Mouse (Mus musculus) mature B cell (primary cell): ENCODE data around the gene Slc35c2.

ENCODE experiments used
- in situ Hi-C: fragments of 300-500 bp; cut with MboI; formaldehyde crosslinking; loops from 2 replicates; pipeline ENCODE4 v1.14.3; 2019

Gene Slc35c2

DNA sequence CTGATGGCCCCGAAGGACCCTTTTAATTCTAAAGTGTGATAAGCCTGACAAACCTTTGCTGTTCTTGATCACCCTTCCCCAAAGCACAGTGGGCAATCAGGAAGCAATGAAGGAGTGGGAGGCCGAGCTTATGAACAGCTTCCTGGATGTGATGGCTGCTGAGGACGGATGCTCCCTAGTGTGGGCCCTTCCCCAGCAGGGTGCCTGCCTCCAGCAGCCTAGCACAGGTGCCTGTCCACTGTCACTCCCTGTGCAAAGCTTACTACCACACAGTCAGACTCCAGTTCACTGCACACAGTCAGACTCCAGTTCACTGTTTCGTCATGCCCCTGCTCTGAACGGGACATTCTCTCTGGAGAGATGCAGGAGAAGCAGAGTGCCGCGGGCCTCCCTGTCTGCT lies 24.7 kb upstream of the Slc35c2 start:
- in situ Hi-C loops: no loop called here

DNA sequence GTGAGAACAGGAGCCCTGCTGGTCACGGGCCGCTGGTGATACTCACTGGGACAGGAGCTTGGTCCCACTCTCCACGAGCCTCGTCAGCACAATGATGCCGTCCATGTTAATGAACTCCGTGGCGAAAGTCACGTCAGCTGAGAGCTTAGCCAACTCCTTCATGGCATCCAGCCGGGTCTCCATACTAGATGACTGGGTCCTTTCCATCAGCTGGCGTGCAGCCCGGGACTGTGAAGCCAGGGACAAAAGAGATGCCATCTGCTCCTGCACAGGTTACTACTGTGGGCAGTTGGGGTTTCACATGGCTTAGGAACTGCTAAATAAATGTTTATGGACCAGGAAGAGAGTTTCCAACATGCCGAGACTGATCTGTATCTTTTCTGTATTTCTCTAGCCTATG lies 23.9 kb upstream of the Slc35c2 start:
- in situ Hi-C loops: no loop called here

DNA sequence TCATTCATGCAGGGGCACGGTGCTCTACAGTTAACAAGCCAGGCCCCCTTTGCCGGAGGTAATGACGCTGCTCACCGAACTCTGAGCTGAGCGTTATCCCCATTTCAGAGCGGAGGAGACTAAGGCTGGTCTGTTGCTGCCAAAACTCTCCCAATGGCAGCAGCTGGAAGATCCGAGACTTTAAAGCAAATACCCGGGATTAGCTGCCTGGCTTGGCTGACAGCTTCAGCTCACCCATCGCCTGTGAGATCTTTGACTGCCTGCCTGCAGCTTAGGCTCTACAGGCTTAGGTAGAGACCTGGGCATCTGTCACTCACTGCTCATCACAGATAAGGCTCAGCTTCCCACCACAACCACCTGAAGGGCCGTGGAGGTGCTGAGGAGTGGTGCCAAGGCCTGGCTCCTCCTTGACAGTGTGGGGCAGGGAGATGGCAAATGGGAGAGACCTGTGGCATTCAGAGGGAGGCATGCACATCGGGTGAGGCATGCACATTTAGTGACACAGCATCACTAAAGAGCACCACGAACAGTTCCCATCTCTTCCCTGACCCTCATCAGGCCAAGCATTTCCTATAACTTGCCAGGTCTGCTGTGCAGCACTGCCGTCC lies 23.3 kb upstream of the Slc35c2 start:
- in situ Hi-C loops: no loop called here

DNA sequence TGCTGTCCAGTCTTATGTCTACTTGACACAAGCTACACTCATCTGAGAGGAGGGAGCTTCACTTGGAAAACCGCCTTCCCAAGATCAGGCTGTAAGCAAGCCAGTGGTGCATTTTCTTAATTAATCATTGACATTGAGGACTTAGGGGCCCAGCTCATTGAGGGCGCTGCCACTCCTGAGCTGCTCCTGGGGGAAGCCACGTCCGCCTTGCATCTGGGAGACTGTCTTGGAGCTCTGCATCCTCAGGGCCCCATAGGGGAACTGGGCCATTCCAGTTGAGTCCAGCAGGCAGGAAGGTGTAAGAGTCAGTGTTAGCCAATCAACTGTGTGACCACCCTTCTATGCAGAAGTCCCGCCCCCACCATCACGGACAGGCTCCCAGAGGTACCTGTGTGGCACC lies 20.1 kb upstream of the Slc35c2 start:
- in situ Hi-C loops: no loop called here

DNA sequence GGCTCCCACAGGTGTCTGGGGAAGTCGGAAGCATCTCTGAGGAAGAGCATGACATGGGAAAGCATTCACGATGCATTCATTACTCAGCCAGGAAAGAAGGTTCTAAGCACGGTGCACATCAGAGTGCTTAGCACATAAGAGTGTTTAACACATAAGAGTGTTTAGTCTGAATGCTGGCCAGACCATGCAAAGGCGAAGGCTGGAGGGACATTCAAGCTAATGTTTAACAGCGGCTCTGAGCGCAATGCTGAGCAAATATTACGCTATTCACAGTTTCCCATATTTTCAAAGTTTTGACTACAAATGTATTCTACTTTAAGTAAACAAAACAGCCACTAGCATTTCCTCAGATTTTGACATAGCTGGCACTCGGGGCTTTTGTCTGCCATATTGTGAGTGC lies 17.8 kb upstream of the Slc35c2 start:
- in situ Hi-C loops: no loop called here

DNA sequence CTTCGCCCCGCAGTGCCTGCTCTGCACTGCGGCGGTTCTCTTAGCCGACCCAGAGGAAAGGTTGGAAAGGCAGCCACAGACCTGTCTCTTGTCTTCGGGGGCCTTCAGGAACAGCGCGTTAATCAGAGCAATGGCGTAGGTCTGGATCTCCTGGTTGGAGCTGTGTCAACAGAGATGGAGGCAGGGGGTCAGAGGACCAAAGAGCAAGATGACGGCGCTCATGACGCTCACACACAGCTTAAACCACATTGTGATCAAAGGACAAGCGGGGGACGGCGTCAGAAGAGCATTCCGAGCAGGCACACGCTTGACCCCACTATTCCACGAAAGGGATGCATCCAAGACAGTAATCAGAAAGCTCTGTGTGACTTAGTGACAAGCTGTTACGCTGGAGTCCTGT lies 17.1 kb upstream of the Slc35c2 start:
- in situ Hi-C loops: no loop called here

DNA sequence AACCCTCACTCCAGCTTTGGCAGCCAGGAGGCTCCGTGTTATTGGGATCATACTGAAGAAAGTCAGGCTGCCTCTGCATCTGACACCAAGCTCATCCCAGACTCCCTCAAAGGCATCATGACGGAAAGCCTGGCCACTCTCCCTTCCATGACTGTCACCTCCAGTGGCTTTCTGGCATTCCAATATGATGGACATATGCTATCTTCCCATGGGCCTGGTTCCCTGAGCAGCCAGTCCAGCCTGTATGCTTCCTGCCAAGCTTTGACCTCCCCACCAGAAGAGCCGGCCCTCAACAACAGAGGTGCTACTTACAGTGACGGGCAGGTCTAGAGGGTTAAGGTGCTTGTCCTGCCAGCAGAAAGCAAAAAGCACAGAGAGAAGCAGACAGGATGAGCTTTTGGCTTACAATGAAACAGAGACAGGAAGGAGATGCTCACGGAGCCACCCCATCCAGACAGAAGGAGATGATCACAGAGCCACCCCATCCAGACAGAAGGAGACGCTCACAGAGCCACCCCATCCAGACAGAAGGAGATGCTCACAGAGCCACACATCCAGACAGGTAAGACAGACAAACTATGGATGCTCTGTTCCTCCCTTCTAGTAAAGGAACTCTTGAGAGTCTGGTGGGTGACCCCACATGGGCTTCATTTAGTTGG lies 15.8 kb upstream of the Slc35c2 start:
- in situ Hi-C loops: no loop called here

DNA sequence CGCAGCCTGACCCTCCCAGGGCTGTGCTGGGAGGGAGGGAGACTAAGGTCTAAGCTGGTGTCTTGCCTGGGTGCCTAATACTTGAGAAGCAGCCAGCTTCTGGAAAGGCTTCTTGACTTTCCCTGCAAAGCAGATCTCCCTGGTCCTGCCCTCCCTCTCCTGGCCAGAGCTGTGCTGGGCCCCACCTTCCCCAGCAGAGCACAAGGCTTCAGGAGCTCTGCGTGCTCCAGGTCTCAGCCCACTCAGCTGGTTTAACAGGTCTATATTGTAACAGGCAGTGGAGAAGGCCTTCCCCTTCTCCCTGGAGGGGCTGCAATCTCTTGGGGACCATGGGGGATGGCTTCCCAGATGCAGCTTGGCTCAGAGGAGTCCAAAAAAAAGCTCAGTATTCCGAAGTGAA lies 13.7 kb upstream of the Slc35c2 start:
- in situ Hi-C loops: no loop called here

DNA sequence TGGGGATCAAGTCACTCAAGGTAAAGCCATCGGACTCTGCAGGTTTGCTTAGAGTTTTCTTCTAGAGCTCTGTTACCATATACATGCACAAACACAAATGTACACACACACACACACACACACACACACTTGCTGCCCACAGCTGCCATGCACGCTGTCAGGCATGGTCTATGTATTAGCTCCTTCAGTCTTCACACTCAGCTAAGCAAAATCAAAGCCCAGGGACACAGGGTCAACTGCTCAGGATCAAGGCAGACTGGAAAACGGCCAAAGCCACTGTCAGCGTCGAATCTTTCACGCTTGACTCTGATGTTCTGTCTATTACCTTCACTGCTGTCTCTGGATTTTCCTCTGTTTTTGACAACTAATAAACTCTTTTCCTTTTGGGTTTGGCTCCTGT lies 13.2 kb upstream of the Slc35c2 start:
- in situ Hi-C loops: no loop called here

DNA sequence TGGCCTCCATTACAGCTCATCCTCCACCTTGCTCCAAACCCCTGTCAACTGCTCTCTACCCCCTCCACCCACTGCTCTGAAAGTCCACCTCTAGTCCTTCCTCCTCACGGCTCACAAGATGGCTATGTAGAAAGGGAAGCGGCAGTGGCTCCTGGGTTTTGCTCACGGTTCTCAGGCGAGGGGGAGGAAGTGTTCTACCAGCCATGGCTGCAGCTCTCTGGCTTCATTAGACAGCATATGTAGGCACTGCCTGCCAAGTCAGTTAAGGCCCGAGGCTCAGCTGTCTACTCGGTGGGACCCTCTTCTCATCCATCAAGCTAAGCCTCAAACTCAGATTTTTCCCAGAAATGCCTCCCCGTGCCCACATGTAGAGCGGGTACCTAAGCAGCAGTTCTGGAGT lies 12.8 kb upstream of the Slc35c2 start:
- in situ Hi-C loops: no loop called here

DNA sequence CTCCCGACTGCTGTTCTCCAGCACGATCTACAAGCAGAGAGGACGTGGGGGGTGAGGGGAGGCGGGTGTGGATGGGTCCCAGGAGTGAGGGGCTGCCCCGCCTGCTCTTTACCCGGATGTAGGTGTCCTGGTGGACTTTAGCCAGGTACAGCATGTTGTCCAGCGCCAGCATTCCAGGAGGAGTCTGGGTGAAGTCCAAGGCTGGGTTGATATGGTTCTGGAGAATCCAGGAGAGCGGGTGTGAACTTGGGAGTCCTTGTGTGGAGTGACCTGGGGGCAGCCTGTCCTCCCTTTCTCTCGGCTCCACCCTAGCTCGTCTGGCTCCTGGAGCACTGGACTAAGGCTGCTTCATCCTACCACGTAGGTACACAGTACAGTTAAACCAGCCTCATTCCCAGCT lies 9.8 kb upstream of the Slc35c2 start:
- in situ Hi-C loops: no loop called here

DNA sequence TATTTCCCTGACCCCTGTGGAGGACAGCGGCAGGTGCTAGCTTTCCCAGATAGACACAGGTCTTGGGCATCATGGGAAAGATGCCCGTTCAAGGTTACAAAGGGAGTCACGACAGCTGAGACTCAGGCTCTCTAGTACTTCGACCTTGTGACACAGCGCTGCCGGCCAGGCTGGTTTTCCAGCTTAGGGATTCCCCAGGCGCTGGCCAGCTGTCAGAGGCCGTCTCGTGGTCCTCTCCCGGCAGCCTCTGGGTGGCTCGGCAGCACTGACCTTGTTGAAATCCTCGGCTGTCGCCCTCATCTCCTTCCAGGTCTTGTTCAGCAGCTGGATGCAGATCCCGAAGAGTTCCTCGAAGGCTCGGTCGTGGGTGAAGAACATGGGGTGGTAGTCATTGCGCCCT lies 8.9 kb upstream of the Slc35c2 start:
- in situ Hi-C loops: no loop called here

DNA sequence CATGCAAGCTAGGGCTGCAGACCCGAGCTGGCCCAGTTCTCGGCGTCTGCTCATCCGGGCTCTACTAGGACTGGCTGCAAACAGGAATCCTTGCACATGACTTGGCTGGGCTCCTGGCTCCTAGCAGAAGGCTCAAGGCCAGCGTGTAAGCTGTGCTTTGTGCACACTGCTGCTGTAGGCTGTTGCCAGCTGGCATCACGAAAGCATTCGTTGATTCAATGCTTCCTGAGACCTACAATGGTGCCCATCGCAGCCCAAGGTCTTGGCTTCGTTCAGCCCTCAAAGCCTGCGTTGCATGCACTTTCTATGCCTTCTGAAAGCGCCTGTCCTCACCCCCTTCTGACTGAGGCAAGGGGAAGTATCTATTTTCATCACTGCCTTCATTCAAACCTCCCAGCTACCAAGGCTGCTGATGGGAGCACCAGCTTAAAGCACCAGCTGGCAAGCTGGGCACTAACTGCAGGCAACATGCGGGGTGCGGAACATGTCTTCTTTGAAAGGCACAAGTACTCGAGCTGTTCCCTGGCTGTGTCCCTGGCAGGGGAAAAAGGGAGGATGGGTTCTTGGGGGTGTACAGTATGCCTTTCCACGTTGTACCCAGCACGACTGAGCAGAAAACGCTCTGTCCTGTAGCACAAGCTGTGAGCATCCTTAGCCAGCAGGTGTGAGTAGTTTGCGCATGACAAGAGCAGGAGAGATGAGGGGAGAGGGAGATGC lies 804 bp upstream of the Slc35c2 start:
- in situ Hi-C loops: no loop called here

DNA sequence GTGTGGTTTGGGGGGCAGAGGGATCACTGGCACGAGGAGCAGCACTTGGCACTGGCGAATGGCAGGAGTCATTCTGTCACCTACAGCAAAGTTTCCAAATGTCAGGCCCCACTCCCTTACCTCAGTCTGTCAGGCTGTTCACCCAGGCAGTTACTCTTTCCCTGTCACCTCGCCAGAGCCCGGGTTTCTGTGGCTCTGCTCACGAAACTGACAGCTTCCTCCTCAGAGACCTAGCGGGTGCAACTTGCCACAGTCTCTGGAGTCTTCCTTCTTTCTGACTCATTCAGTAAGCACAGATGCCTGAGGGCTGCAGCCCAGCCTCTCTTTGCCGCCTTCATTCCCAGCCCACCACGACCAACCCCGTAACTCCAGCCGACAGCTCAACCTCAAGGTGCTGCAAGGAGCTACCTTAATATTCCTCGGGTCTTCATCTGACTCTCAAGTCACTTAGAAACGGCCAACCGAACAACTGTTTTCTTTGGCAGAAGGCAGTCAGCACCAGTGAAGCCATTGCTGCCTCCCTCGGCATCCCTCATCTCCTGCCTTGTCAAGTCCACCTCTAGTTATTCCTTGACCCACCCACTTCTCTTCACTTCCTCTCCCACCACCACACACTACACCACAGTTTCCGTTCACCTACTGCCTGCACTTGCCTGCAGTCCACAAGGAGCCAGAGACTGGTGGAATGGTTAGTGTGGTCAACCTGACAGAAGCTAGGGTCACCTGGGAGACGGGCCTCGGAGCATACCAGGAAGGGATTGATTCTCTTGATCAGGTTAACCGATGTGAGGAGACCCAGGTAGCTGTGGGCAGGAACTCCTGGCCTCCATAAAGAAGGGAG lies 1.1 kb downstream of the Slc35c2 start:
- in situ Hi-C loops: no loop called here

DNA sequence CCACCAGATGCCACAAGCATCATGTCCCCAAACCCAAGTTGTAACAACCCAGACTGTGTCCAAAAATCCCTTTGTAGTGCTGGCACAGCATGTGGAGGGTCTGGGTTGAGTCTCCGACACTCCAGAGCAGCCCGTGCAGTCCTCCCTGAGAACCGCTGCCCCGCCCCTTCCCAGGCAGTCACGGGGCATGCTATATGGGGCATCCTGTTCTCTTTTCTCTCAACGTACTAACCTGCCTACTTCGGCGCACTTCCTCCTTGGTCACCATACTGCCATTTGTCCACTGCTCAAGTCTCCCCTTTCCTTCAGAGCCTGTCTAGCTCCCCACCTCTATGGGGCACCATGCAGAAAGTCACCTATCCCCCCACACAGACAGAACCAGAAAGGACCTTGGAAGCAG lies 2.0 kb downstream of the Slc35c2 start:
- in situ Hi-C loops: no loop called here

DNA sequence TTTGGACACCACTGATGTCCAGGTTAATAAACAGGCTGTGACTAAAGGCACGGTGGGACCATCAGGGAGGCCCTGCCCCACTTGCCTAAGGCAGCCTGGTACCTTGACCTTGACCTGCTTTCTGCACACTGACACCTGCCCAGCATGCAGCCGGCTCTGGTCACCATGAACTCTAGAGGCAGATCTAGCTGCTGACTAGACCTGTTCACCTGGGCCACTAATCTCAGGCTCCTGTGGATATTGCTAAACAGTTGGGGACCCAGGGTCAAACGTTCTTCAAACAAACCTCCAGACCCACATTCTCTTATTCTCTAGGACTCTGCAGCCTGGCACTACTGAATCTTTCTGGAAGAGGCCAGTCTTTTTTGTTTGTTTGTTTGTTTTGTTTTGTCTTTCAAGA lies 2.6 kb downstream of the Slc35c2 start:
- in situ Hi-C loops: no loop called here

DNA sequence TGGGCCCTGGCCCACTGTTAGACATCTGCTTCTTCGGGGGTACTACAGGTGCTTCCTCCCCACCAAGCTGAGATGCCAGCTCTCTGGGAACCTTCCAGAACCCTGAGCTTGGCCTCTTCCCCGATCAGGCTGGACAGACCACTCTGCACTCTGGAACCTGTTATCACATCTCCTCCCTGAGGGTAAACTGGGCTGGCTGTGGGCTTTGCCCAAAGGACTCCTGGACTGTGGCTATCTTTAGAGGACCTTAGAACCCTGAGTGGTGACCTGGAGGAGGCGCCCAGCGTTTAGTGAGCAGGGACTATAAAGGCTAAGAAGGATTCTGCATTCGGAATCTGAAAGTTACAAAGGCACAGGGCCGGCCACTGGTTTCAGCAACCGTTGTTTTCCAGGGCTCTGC lies 3.3 kb downstream of the Slc35c2 start:
- in situ Hi-C loops: no loop called here

DNA sequence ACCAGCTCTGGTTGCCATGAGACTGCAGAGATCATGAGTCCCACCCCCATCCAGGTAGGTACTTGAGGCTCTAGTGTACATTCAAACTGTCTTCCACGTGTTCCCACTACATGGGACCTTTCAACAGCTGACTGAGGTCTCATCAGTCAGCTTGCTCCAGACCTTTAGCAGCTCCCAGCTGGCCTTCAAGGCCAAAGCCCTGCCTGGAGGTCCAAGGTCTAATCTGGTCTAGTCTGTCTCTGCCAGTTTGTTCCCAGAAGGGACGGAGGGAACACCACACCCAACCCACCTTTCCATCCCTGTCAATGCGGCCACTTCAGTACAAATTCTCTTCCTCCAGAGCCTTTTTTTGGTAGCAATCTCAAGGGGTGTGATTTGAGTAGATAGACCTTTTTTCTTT lies 4.0 kb downstream of the Slc35c2 start:
- in situ Hi-C loops: no loop called here

DNA sequence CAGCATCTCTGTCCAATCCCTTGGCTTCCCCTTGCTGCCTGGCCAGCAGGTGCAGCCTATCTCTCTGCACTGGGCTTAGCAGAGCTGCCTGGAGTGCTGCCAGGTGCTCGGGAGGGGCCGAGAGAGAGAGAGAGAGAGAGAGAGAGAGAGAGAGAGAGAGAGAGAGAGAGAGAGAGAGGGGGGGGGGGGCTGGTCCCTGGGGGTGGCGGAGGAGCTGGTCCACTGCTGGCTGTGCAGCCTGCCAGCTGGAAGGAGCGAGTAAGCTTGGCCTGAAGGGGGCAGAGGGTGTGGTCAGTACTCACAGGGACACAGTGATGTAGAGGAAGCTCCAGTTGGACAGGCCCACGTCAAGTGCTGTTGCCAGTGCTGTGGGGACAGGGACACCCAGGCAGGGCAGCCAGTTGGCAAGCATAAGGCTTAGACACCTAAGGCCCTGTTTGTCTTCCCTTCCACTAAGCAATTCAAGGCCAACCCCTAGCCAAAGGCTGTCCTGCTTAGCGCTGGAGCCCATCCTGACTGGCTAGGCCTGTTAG lies 5.8 kb downstream of the Slc35c2 start:
- in situ Hi-C loops: no loop called here

DNA sequence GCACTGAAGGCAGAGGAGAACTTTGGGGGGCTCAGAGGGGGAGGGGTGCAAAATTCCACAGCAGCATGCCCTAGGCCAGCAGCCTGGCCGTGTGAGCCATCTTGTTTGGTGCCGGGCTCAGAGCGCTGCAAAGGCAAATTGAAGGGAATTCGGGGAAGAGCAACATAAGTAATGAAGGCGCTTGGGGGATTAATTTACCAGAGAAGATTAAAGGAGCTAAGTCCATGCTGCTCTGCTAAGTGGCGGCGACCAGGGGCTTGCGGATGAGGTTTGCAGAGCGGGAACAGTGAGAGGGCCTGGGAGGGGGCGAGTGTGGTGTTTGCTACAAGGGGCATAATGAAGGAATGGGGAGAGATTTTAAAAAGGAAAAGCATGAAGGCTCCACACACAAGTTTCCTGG lies 8.3 kb downstream of the Slc35c2 start:
- in situ Hi-C loops: no loop called here

DNA sequence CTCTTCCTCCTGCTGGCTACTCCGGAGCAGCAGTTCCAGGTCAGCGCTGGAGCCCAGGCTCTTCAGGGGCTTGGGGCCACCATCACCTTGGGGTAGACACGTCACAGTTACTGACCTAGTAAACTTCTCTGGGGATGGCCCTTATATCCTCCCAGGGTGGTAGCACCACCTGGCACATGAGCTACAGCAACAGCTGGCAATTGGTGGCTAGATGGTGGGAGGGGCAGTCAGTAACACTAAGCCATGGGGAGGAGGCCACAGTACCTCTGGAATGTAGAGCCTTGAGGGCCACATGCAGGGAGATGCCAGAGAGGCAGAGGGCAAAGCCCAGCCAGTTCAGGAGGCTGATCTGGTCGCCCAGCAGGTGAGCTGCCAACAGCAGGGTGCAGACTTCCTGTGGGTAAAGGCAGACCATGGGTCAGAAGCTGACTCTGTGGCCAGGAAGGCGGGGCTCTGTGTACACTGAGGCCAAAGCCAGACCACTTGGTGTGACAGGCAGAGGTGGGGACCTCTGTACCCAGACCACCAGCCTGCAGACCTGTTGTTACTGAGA lies 10.4 kb downstream of the Slc35c2 start:
- in situ Hi-C loops: no loop called here

DNA sequence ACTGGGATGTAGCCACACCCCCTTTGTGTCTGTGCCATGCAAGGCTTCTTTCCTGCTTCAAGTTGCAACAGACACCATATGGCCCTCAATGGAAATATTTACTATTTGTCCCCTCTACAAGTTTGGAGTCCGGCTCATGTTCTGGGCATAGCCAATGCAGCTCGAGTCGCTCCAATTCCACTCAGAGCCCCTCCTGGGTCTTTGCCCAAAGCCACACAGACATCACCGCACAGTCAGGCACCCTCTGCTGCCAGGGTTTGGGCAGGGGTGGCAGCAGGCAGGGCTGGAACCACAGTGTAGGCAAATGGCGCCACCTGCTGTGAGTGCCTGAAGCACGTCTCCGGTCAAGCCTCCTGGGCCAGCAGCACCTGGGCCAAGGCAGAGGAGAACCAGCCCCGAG lies 11.8 kb downstream of the Slc35c2 start:
- in situ Hi-C loops: no loop called here
